Mouse (Mus musculus) midbrain, embryonic 14.5 days (tissue): ENCODE results near the gene Krt72. TPM values are rescaled to one million over a fixed set of nuclear protein-coding genes. Genes with fewer than 3 reads are reported as not detected.

ENCODE experiments used
- polyA plus RNA-seq: library from polyadenylated mRNA; unstranded; fragments of >200 nt; fragmentation: Nextera tagmentation; extraction: Ambion mirVana; gene quantifications from 2 replicates; pipeline ENCODE4 v1.2.1, GENCODE M21; 2014

Gene Krt72
- polyA plus RNA-seq, 1 experiment from 2014 or later: not detected

Other genes starting within 250 kb of the Krt72 start
- gene Krt82, start 235.8 kb downstream of the Krt72 start, polyA plus RNA-seq: not detected in 2 replicates
- gene Krt90, start 223.5 kb downstream of the Krt72 start, polyA plus RNA-seq: 0.08 TPM in 1 of 2 replicates, not detected in the other
- 0.07 and 0.15 TPM in 2 replicates for gene Krt75, start 212.6 kb downstream of the Krt72 start, polyA plus RNA-seq
- not detected in 2 replicates for gene Gm5414, start 158.3 kb downstream of the Krt72 start, polyA plus RNA-seq
- gene Gm5478, start 139.1 kb downstream of the Krt72 start, polyA plus RNA-seq: not detected in 2 replicates
- gene Krt6b, start 106.2 kb downstream of the Krt72 start, polyA plus RNA-seq: not detected in 2 replicates
- gene Krt6a, start 92.2 kb downstream of the Krt72 start, polyA plus RNA-seq: not detected in 2 replicates
- gene Krt5, start 73.6 kb downstream of the Krt72 start, polyA plus RNA-seq: not detected in 2 replicates
- gene Krt71, start 43.4 kb downstream of the Krt72 start, polyA plus RNA-seq: 0.25 and 0.63 TPM in 2 replicates
- 1.1 and 2.0 TPM in 2 replicates for gene Krt73, start 15.9 kb upstream of the Krt72 start, polyA plus RNA-seq
- gene Krt2, start 31.7 kb upstream of the Krt72 start, polyA plus RNA-seq: not detected in 2 replicates
- gene Krt1, start 64.3 kb upstream of the Krt72 start, polyA plus RNA-seq: 6.7 and 10.7 TPM in 2 replicates
- 0.07 and 0.42 TPM in 2 replicates for gene Krt77, start 83.2 kb upstream of the Krt72 start, polyA plus RNA-seq
- gene Krt76, start 106.5 kb upstream of the Krt72 start, polyA plus RNA-seq: not detected in 2 replicates
- not detected in 2 replicates for gene Krt4, start 138.3 kb upstream of the Krt72 start, polyA plus RNA-seq
- 0.45 and 0.69 TPM in 2 replicates for gene Krt79, start 153.9 kb upstream of the Krt72 start, polyA plus RNA-seq
- gene Krt78, start 167.8 kb upstream of the Krt72 start, polyA plus RNA-seq: not detected in 2 replicates
- gene Krt8, start 218.0 kb upstream of the Krt72 start, polyA plus RNA-seq: 0.15 and 0.59 TPM in 2 replicates
- gene Krt18, start 241.7 kb upstream of the Krt72 start, polyA plus RNA-seq: 0.35 and 1.3 TPM in 2 replicates